In genomic region chr14:79770306-79771093, GRCm38 (mm10) we compare ENCODE assay signal across 9 mouse cellular contexts. TPM values are rescaled to one million over a fixed set of nuclear protein-coding genes. Genes with fewer than 3 reads are reported as not detected.
DNase-seq lines count a peak whose midpoint lies in the region; ATAC-seq and TF ChIP-seq lines count a peak whose summit lies in the region.
"Had no signal": no experiment of that assay in that cellular context is flagged by ENCODE, and none has a peak within 500 bp of the region (broad histone marks: within the 10 kb centered on the region; RNA-seq: fewer than 3 reads in every experiment).

No protein-coding gene starts in this region.

- peaks cover 67% of the 10 kb centered on the region for H3K27me3 ChIP-seq in kidney, postnatal 0 days (ENCODE audit: insufficient read depth, low read length)
- peaks cover 20% of the 10 kb centered on the region; the same call in 1 of the 2 replicates for H3K27me3 ChIP-seq in forebrain, embryonic 14.5 days (replicated peaks; ENCODE audit: control insufficient read depth, insufficient read depth, low read length)
- H3K27me3 ChIP-seq in liver, embryonic 13.5 days, result peaks cover 94% of the 10 kb centered on the region

- no peaks in the 10 kb centered on the region for H3K9me3 ChIP-seq in kidney, postnatal 0 days (replicated peaks; ENCODE audit: low read length)
- 0 out of 2 replicates have a peak, but pooled peaks cover 2% of the 10 kb centered on the region for H3K9me3 ChIP-seq in forebrain, embryonic 14.5 days (replicated peaks; ENCODE audit: control insufficient read depth, low read length)
- no peaks in the 10 kb centered on the region for H3K9me3 ChIP-seq in liver, embryonic 13.5 days (replicated peaks)

- peak overlapping the region; percentile 16 for H3K4me3 ChIP-seq in kidney, postnatal 0 days (replicated peaks; ENCODE audit: low read depth, low read length)
- H3K4me3 ChIP-seq in forebrain, embryonic 14.5 days (ENCODE audit: low read depth, low read length), result peak overlapping the region; percentile 60
- 0 out of 2 replicates have a peak overlapping the region, but pooled peaks have one; percentile 21 for H3K4me3 ChIP-seq in liver, embryonic 13.5 days (replicated peaks)

- no peak for DNase-seq in kidney, postnatal 0 days (ENCODE audit: low spot score)
- no peak for DNase-seq in kidney, adult 11 months
- peak; percentile 56 for DNase-seq in brain, embryonic 14.5 days (ENCODE audit: low read depth)
- DNase-seq in forebrain, embryonic 14.5 days (ENCODE audit: low spot score), result peak; percentile 17
- DNase-seq in liver, embryonic 13.5 days, result no peak
- peak; percentile 42 for DNase-seq in testis, postnatal 10 days (ENCODE audit: low spot score)
- DNase-seq in ovary, postnatal 36 days (ENCODE audit: low spot score), result no peak
- no peak for DNase-seq in gastrocnemius, postnatal 4 days (ENCODE audit: low spot score in 2 of 2)

- no peak for TF ChIP-seq POLR2A in brain, embryonic 14.5 days (IDR thresholded peaks at IDR 0.05; ENCODE audit: borderline replicate concordance, extremely low read depth, insufficient read depth, insufficient read length, poor library complexity, severe bottlenecking)

- TF ChIP-seq CTCF in kidney, postnatal 0 days (IDR thresholded peaks at IDR 0.05; ENCODE audit: low read depth), result no peak
- no peak for TF ChIP-seq CTCF in brain, embryonic 14.5 days (IDR thresholded peaks at IDR 0.05; ENCODE audit: borderline replicate concordance, extremely low read depth, insufficient read depth, insufficient read length)

- ATAC-seq in kidney, postnatal 0 days (replicated peaks; ENCODE audit: low FRiP score, low read depth), result peak; percentile 22; the same call in 1 of the 2 replicates
- ATAC-seq in forebrain, embryonic 14.5 days, result peak; percentile 33
- no peak for ATAC-seq in liver, embryonic 13.5 days (ENCODE audit: low read depth)

- peaks cover 22% of the 10 kb centered on the region for H3K4me1 ChIP-seq in kidney, postnatal 0 days (replicated peaks; ENCODE audit: insufficient read depth, low read length)
- H3K4me1 ChIP-seq in forebrain, embryonic 14.5 days (ENCODE audit: control insufficient read depth, insufficient read depth, low read length), result peaks cover 31% of the 10 kb centered on the region
- H3K4me1 ChIP-seq in liver, embryonic 13.5 days (replicated peaks), result peaks cover 9% of the 10 kb centered on the region

- H3K27ac ChIP-seq in kidney, postnatal 0 days, result no peak overlapping the region
- peak overlapping the region; percentile 90 for H3K27ac ChIP-seq in forebrain, embryonic 14.5 days (ENCODE audit: low read depth, low read length)
- no peak overlapping the region for H3K27ac ChIP-seq in liver, embryonic 13.5 days

- peak overlapping the region; percentile 53 for H3K4me2 ChIP-seq in kidney, postnatal 0 days (ENCODE audit: low read length)
- H3K4me2 ChIP-seq in forebrain, embryonic 14.5 days (ENCODE audit: low read length), result peak overlapping the region; percentile 83
- peak overlapping the region; percentile 44 for H3K4me2 ChIP-seq in liver, embryonic 13.5 days

- WGBS in kidney, postnatal 0 days, result 4% methylated on average over 62 of the region's 62 CpGs
- 3% methylated on average over 58 of the region's 62 CpGs for WGBS in forebrain, embryonic 14.5 days
- 6% methylated on average over 62 of the region's 62 CpGs for WGBS in liver, embryonic 13.5 days (ENCODE audit: insufficient replicate concordance)

- no peaks in the 10 kb centered on the region for H3K36me3 ChIP-seq in kidney, postnatal 0 days (ENCODE audit: insufficient read depth, low read length)
- H3K36me3 ChIP-seq in forebrain, embryonic 14.5 days (ENCODE audit: control insufficient read depth, insufficient read depth, low read length), result peaks cover 7% of the 10 kb centered on the region; the same call in 1 of the 2 replicates
- H3K36me3 ChIP-seq in liver, embryonic 13.5 days, result no peaks in the 10 kb centered on the region

- no peak overlapping the region for H3K9ac ChIP-seq in kidney, postnatal 0 days (ENCODE audit: low read depth, low read length)
- H3K9ac ChIP-seq in forebrain, embryonic 14.5 days (ENCODE audit: low read length), result peak overlapping the region; percentile 75
- no peak overlapping the region for H3K9ac ChIP-seq in liver, embryonic 13.5 days

RNA-seq across cellular contexts. Expression of gene Pcdh8, which starts 0.6 kb away (rescaled TPM):
- 1.4 TPM in 2 replicates for polyA plus RNA-seq in kidney, postnatal 0 days (2015; fragmentation: Nextera tagmentation; extraction: Ambion mirVana)
- polyA plus RNA-seq in brain, embryonic 14.5 days (2012; rRNA removed), result 64.5 and 68.9 TPM in 2 replicates
- 22.7 and 35.1 TPM in 2 replicates for polyA plus RNA-seq in forebrain, embryonic 14.5 days (2014; fragmentation: Nextera tagmentation; extraction: Ambion mirVana)
- polyA plus RNA-seq in liver, embryonic 13.5 days (2015; fragmentation: Nextera tagmentation; extraction: Ambion mirVana), result 0.06 and 0.13 TPM in 2 replicates
- total RNA-seq in gastrocnemius, postnatal 4 days (2021), result under 1 TPM; 0.08 to 0.10 TPM
- total RNA-seq: liver, adult 2 months had no signal
- polyA plus RNA-seq: liver, adult 2 months had no signal

Comparison
In these comparisons a context has a peak if more than half of its experiments do, and no peak if none do; other contexts are left out.
1. DNase-seq: peak in brain, embryonic 14.5 days (single experiment), forebrain, embryonic 14.5 days (single experiment) and testis, postnatal 10 days (single experiment); none in kidney, postnatal 0 days (single experiment), kidney, adult 11 months (single experiment), liver, embryonic 13.5 days (single experiment), ovary, postnatal 36 days (single experiment) and gastrocnemius, postnatal 4 days (0 of 2).
2. Peak in every context shown above with its lines, with median percentiles within 50 percentile points of each other: H3K4me2 ChIP-seq and H3K4me3 ChIP-seq.